Mouse (Mus musculus): Measurements from ENCODE around the gene Cryba4. TPM values are rescaled to one million over a fixed set of nuclear protein-coding genes. Genes with fewer than 3 reads are reported as not detected.

The Cryba4 gene
- total and polyA plus RNA-seq, 3 experiments = 0.39 to 0.77 TPM; not detected in 1

DNA sequence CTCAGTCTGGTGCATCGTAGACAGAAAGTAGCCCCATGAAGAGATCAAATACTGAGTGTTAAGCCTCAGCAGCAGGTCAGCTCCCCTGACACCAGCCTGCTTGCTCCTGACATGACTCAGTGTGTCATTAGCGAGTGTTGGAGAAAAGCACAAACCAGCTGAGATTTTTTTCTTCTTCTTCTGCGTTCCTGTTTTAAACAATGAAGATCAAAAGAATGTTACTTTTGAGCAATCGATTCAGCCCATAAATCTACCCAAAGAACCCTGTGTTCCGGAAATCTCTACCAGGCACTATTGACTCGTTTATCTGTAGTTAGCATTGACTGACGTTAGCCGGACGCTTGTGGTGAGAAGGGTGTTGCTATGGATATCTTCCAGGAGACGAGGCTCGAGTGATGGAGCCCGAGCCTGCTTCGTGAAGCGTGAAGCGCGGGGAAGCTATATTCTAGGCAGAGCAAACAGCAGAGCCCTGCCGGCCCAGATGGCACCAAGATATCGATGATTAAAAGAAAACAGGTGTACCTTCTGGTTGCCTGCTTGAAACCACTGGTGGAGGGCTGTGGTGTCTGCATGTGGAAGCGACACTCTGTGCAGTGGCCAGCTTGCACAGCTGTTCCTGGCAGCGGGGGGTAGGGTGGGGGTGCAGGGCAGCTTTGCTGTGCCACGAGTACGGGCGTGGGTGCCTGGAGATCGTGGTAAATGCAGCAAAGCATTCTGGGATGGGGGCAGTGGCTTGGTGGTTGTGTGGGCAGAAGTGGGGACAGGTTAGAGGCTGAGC lies 18.6 kb upstream of the Cryba4 start:
- TF ChIP-seq GABPA (IDR thresholded peaks at IDR 0.05; ENCODE audit: low read depth, low read length) (no peak), SMC3 (IDR thresholded peaks at IDR 0.05; ENCODE audit: low read depth, low read length) (no peak), USF1 (IDR thresholded peaks at IDR 0.05; ENCODE audit: low read depth, low read length) (no peak), MXI1 (IDR thresholded peaks at IDR 0.05; ENCODE audit: low read depth, low read length) (no peak), NELFE (IDR thresholded peaks at IDR 0.05; ENCODE audit: low read depth, low read length) (no peak), GATA1 (IDR thresholded peaks at IDR 0.05; ENCODE audit: low read depth, low read length) (no peak), ELF1 (IDR thresholded peaks at IDR 0.05; ENCODE audit: low read depth, low read length) (no peak), UBTF (IDR thresholded peaks at IDR 0.05; ENCODE audit: borderline replicate concordance, insufficient read depth, low read depth, low read length) (no peak), NRF1 (IDR thresholded peaks at IDR 0.05; ENCODE audit: insufficient read depth, low read depth, low read length, poor library complexity, severe bottlenecking) (no peak), HCFC1 (IDR thresholded peaks at IDR 0.05; ENCODE audit: low read depth, low read length) (no peak), KAT2A (conservative IDR thresholded peaks at IDR 0.05; ENCODE audit: low read depth, low read length) (no peak), MAZ (IDR thresholded peaks at IDR 0.05; ENCODE audit: low read depth, low read length) (no peak), TBP (IDR thresholded peaks at IDR 0.05; ENCODE audit: low read depth, low read length) (no peak), SIN3A (IDR thresholded peaks at IDR 0.05; ENCODE audit: low read length) (no peak), TAL1 (IDR thresholded peaks at IDR 0.05; ENCODE audit: low read length) (no peak), TCF12 (IDR thresholded peaks at IDR 0.05; ENCODE audit: low read depth, low read length) (no peak), MYC (IDR thresholded peaks at IDR 0.05; ENCODE audit: low read depth, low read length) (no peak), ETS1 (IDR thresholded peaks at IDR 0.05; ENCODE audit: low read depth, low read length) (no peak)
- Histone ChIP-seq H3K27me3 (ENCODE audit: control insufficient read depth in 1 of 2, insufficient read depth in 2 of 2, low read length in 2 of 2) (0 out of 4 replicates have a peak, but pooled peaks cover 0 to 1% of the 10 kb centered on the region in 2 experiments), H3K9ac (ENCODE audit: control insufficient read depth, low read depth, low read length, poor library complexity, severe bottlenecking) (no peak overlapping the region), H3K79me2 (ENCODE audit: control insufficient read depth, insufficient read depth, low read length, poor library complexity) (no peaks in the 10 kb centered on the region), H3K4me3 (ENCODE audit: control insufficient read depth in 1 of 2, insufficient read depth in 1 of 2, low read depth in 2 of 2, low read length in 2 of 2) (no peak overlapping the region), H3K9me3 (replicated peaks; ENCODE audit: insufficient read depth, low read length) (no peaks in the 10 kb centered on the region), H3K27ac (ENCODE audit: control insufficient read depth, low read depth, low read length) (no peak overlapping the region), H3K4me1 (ENCODE audit: control insufficient read depth in 1 of 2, insufficient read depth in 2 of 2, low read length in 2 of 2) (peaks cover 3 to 16% of the 10 kb centered on the region in 2 experiments), H3K36me3 (ENCODE audit: control insufficient read depth in 1 of 2, insufficient read depth in 2 of 2, low read length in 2 of 2) (peaks cover 0 to 3% of the 10 kb centered on the region in 2 experiments; a peak in 2 of 4 replicates)
- no peak for DNase-seq (ENCODE audit: low read depth, low spot score)
